Mouse (Mus musculus): ENCODE results near the gene Sult2b1. TPM values are rescaled to one million over a fixed set of nuclear protein-coding genes. Genes with fewer than 3 reads are reported as not detected.

Gene Sult2b1
- polyA plus RNA-seq, 1 experiment from 2014 or later, result 3.7 TPM

GRCm38 (mm10) chr7:45798931-45799330 is 14.5 kb upstream of the Sult2b1 start:
- DNase-seq (ENCODE audit: low spot score) (no peak), ATAC-seq (no peak)
- Histone ChIP-seq H3K4me3 (ENCODE audit: low read depth, low read length) (peak overlapping the region; percentile 34; the same call in 1 of the 2 replicates), H3K27me3 (replicated peaks; ENCODE audit: insufficient read depth, low read length) (peaks cover 3% of the 10 kb centered on the region; the same call in 1 of the 2 replicates), H3K4me1 (ENCODE audit: insufficient read depth, low read depth, low read length) (no peaks in the 10 kb centered on the region), H3K9me3 (ENCODE audit: low read length) (no peaks in the 10 kb centered on the region), H3K36me3 (ENCODE audit: insufficient read depth, low read length) (no peaks in the 10 kb centered on the region), H3K9ac (replicated peaks; ENCODE audit: low read depth) (no peak overlapping the region), H3K4me2 (replicated peaks; ENCODE audit: low read depth, low read length) (peak overlapping the region; percentile 76), H3K27ac (ENCODE audit: low read length) (no peak overlapping the region)
- WGBS, result 40% methylated on average over 7 of the region's 7 CpGs
- no peak for TF ChIP-seq EP300 (IDR thresholded peaks at IDR 0.05)
- no peak for TF ChIP-seq CTCF (IDR thresholded peaks at IDR 0.05)

GRCm38 (mm10) chr7:45798511-45798836 is 14.0 kb upstream of the Sult2b1 start:
- H3K9me3 ChIP-seq (ENCODE audit: low read length), result no peaks in the 10 kb centered on the region
- DNase-seq (ENCODE audit: low spot score) (peak; percentile 62), ATAC-seq (0 out of 2 replicates have a peak, but pooled peaks have one; percentile 8)
- H3K9ac ChIP-seq (replicated peaks; ENCODE audit: low read depth), result no peak overlapping the region
- no peak overlapping the region for H3K27ac ChIP-seq (ENCODE audit: low read length)
- WGBS, result 2% methylated on average over 17 of the region's 19 CpGs
- H3K4me1 ChIP-seq (ENCODE audit: insufficient read depth, low read depth, low read length), result no peaks in the 10 kb centered on the region
- H3K4me2 ChIP-seq (replicated peaks; ENCODE audit: low read depth, low read length), result peak overlapping the region; percentile 76
- no peak for TF ChIP-seq EP300 (IDR thresholded peaks at IDR 0.05)
- TF ChIP-seq CTCF (IDR thresholded peaks at IDR 0.05), result no peak
- H3K4me3 ChIP-seq (ENCODE audit: low read depth, low read length), result peak overlapping the region; percentile 34
- H3K36me3 ChIP-seq (ENCODE audit: insufficient read depth, low read length), result no peaks in the 10 kb centered on the region
- peaks cover 3% of the 10 kb centered on the region; the same call in 1 of the 2 replicates for H3K27me3 ChIP-seq (replicated peaks; ENCODE audit: insufficient read depth, low read length)

DNA sequence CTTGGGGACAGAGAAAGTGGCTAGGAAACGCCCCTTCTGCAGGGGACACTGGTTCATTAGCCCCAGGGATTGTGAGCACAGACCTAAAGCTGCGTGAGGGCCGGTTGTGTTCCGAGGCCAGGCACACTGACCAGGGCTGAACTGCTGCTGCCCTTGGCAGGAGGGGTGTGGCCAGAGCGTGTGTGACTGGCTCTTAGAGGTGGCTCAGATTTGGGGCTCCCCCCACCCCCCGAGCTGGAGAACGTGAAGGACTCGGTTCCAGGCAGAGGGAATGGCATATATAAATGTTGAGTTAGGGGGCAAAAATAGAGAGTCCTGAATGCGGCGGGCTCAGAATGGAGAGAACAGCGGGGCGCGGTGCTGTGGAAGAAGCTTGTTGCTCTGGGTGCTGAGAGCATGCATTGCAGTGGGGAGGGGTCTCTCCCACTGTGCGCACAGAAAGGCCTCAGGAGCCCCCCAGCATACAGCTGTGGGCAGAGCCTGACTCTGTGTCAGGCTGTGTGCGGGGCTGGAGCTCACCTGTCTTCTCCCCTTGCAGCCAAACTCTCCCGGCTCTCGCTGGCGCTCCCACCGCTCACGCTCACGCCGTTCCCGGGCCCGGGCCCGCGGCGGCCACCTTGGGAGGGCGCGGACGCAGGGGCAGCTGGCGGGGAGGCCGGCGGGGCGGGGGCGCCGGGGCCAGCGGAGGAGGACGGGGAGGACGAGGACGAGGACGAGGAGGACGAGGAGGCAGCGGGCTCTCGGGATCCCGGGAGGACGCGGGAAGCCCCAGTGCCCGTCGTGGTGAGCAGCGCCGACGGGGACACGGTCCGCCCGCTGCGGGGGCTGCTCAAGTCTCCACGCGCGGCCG is 13.4 kb upstream of the Sult2b1 start:
- TF ChIP-seq EP300 (IDR thresholded peaks at IDR 0.05) (no peak), CTCF (IDR thresholded peaks at IDR 0.05) (no peak)
- Histone ChIP-seq H3K27me3 (replicated peaks; ENCODE audit: insufficient read depth, low read length) (peaks cover 3% of the 10 kb centered on the region; the same call in 1 of the 2 replicates), H3K9ac (replicated peaks; ENCODE audit: low read depth) (no peak overlapping the region), H3K9me3 (ENCODE audit: low read length) (no peaks in the 10 kb centered on the region), H3K36me3 (ENCODE audit: insufficient read depth, low read length) (no peaks in the 10 kb centered on the region), H3K4me2 (replicated peaks; ENCODE audit: low read depth, low read length) (peak overlapping the region; percentile 76), H3K4me3 (ENCODE audit: low read depth, low read length) (peak overlapping the region; percentile 34), H3K4me1 (ENCODE audit: insufficient read depth, low read depth, low read length) (no peaks in the 10 kb centered on the region), H3K27ac (ENCODE audit: low read length) (no peak overlapping the region)
- WGBS, result 3% methylated on average over 56 of the region's 60 CpGs
- no peak for DNase-seq (ENCODE audit: low spot score)
- no peak for ATAC-seq

- TF ChIP-seq CTCF (IDR thresholded peaks at IDR 0.05) (no peak), EP300 (IDR thresholded peaks at IDR 0.05) (no peak)
- WGBS, result 58% methylated on average over 6 of the region's 6 CpGs
- no peaks in the 10 kb centered on the region for H3K4me1 ChIP-seq (ENCODE audit: insufficient read depth, low read depth, low read length)
- ATAC-seq (no peak), DNase-seq (ENCODE audit: low spot score) (no peak)
- no peak overlapping the region for H3K9ac ChIP-seq (replicated peaks; ENCODE audit: low read depth)
- H3K9me3 ChIP-seq (ENCODE audit: low read length), result no peaks in the 10 kb centered on the region
- no peak overlapping the region for H3K27ac ChIP-seq (ENCODE audit: low read length)
- no peak overlapping the region for H3K4me2 ChIP-seq (replicated peaks; ENCODE audit: low read depth, low read length)
- H3K36me3 ChIP-seq (ENCODE audit: insufficient read depth, low read length), result no peaks in the 10 kb centered on the region
- no peak overlapping the region for H3K4me3 ChIP-seq (ENCODE audit: low read depth, low read length)
- H3K27me3 ChIP-seq (replicated peaks; ENCODE audit: insufficient read depth, low read length), result peaks cover 3% of the 10 kb centered on the region; the same call in 1 of the 2 replicates
Observed at GRCm38 (mm10) chr7:45796950-45797349, 12.5 kb upstream of the Sult2b1 start.

DNA sequence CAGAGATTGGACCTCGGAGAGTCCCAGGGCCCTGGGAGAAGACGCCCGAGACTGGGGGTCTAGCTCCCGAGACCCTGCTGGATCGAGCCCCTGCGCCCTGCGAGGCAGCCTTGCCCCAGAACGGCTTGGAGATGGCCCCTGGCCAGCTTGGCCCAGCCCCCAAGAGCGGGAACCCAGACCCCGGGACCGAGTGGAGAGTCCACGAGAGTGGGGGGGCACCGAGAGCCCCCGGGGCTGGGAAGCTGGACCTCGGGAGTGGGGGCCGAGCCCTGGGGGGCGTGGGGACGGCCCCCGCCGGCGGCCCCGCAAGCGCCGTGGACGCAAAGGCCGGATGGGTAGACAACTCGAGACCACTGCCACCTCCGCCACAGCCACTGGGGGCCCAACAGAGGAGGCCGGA is 10.5 kb upstream of the Sult2b1 start:
- no peak overlapping the region for H3K4me3 ChIP-seq (ENCODE audit: low read depth, low read length)
- H3K9me3 ChIP-seq (ENCODE audit: low read length), result no peaks in the 10 kb centered on the region
- no peak overlapping the region for H3K4me2 ChIP-seq (replicated peaks; ENCODE audit: low read depth, low read length)
- H3K9ac ChIP-seq (replicated peaks; ENCODE audit: low read depth), result no peak overlapping the region
- ATAC-seq (no peak), DNase-seq (ENCODE audit: low spot score) (no peak)
- peaks cover 3% of the 10 kb centered on the region; the same call in 1 of the 2 replicates for H3K27me3 ChIP-seq (replicated peaks; ENCODE audit: insufficient read depth, low read length)
- H3K27ac ChIP-seq (ENCODE audit: low read length), result no peak overlapping the region
- TF ChIP-seq CTCF (IDR thresholded peaks at IDR 0.05) (no peak), EP300 (IDR thresholded peaks at IDR 0.05) (no peak)
- H3K4me1 ChIP-seq (ENCODE audit: insufficient read depth, low read depth, low read length), result no peaks in the 10 kb centered on the region
- WGBS, result 92% methylated on average over 26 of the region's 29 CpGs
- no peaks in the 10 kb centered on the region for H3K36me3 ChIP-seq (ENCODE audit: insufficient read depth, low read length)

DNA sequence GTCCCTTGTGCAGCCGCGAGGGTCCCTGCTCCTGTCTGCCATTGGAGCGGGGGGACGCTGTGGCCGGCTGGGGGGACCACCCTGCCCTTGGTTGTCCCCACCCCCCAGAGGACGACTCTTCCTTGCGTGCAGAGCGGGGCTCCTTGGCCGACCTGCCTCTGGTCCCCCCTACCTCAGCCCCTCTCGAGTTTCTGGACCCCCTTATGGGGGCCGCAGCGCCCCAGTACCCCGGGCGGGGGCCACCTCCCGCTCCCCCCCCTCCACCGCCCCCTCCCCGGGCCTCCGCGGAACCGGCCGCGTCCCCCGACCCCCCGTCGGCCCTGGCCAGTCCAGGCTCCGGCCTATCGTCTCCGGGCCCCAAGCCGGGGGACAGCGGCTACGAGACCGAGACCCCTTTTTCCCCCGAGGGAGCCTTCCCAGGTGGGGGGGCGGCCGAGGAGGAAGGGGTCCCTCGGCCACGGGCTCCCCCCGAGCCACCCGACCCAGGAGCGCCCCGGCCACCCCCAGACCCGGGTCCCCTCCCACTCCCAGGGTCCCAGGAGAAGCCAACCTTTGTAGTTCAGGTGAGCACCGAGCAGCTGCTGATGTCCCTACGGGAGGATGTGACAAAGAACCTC is 9.6 kb upstream of the Sult2b1 start:
- H3K27me3 ChIP-seq (replicated peaks; ENCODE audit: insufficient read depth, low read length), result peaks cover 3% of the 10 kb centered on the region; the same call in 1 of the 2 replicates
- 82% methylated on average over 25 of the region's 44 CpGs for WGBS
- no peak overlapping the region for H3K4me2 ChIP-seq (replicated peaks; ENCODE audit: low read depth, low read length)
- no peaks in the 10 kb centered on the region for H3K9me3 ChIP-seq (ENCODE audit: low read length)
- no peak for ATAC-seq
- no peak overlapping the region for H3K9ac ChIP-seq (replicated peaks; ENCODE audit: low read depth)
- DNase-seq (ENCODE audit: low spot score), result no peak
- TF ChIP-seq CTCF (IDR thresholded peaks at IDR 0.05) (no peak), EP300 (IDR thresholded peaks at IDR 0.05) (no peak)
- H3K4me3 ChIP-seq (ENCODE audit: low read depth, low read length), result no peak overlapping the region
- H3K27ac ChIP-seq (ENCODE audit: low read length), result no peak overlapping the region
- no peaks in the 10 kb centered on the region for H3K36me3 ChIP-seq (ENCODE audit: insufficient read depth, low read length)
- no peaks in the 10 kb centered on the region for H3K4me1 ChIP-seq (ENCODE audit: insufficient read depth, low read depth, low read length)
